Mouse (Mus musculus): Measurements from ENCODE around the gene Slc25a31.

Gene Slc25a31

GRCm38 (mm10) chr3:40708655-40709054 lies at the start of gene Slc25a31:
Gene Slc25a31 (plus strand): TSS chr3:40708855.
- no peak for DNase-seq (ENCODE audit: low spot score)

GRCm38 (mm10) chr3:40660231-40660630 lies 48.4 kb upstream of the Slc25a31 start:
- DNase-seq (ENCODE audit: low spot score), result no peak

- DNase-seq (ENCODE audit: low spot score), result no peak
Measured at GRCm38 (mm10) chr3:40666109-40666508, 42.5 kb upstream of the Slc25a31 start.

GRCm38 (mm10) chr3:40666861-40667719 lies 41.6 kb upstream of the Slc25a31 start:
- no peak for DNase-seq (ENCODE audit: low spot score)

- no peak for DNase-seq (ENCODE audit: low spot score)
Measured at GRCm38 (mm10) chr3:40668889-40669288, 39.8 kb upstream of the Slc25a31 start.

- no peak for DNase-seq (ENCODE audit: low spot score)
Measured at GRCm38 (mm10) chr3:40669395-40669794, 39.3 kb upstream of the Slc25a31 start.

DNA sequence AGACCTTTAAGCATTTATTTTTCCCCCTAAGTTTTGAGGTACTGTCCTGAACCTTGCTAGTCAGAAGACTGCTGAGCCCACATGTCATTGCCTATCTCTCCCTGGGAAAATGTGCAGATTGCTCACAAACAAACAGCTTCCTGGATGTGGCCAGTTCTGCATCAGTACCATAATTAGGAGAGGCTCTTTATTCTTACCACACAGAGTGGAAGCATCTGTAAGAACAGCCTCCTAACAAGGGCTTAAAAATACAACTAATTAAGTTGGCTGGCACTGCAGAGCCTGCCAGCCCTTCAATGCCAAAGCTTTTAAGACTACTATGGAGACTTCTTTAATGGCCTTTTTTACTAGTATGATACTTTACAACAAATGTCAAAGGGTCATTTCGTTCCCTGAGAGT lies 35.1 kb upstream of the Slc25a31 start:
- no peak for DNase-seq (ENCODE audit: low spot score)

DNA sequence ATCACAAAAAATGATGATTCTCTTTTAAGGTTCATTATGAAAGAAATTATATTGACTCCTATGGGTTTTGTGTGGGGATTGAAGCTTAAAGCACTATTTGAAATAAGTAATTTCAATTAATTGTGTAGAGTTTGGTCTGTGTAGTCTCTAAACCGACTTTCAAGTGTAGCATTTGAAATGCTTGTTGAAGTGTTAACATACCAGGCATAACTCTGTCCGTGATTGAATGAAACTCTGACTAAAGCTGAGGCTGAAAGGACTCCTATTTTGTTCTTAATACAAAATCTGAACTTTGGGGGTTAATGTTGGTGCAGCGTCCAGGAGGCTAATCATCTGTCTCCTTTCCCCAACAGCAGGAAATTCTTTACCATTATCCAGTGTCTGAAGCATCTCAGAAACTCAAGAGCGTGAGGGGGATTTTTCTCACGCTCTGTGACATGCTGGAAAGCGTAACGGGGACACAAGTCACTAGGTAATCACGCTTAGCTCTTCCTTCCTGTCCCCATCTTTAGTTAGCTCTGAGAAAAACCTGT lies 33.7 kb upstream of the Slc25a31 start:
- DNase-seq (ENCODE audit: low spot score), result no peak

DNA sequence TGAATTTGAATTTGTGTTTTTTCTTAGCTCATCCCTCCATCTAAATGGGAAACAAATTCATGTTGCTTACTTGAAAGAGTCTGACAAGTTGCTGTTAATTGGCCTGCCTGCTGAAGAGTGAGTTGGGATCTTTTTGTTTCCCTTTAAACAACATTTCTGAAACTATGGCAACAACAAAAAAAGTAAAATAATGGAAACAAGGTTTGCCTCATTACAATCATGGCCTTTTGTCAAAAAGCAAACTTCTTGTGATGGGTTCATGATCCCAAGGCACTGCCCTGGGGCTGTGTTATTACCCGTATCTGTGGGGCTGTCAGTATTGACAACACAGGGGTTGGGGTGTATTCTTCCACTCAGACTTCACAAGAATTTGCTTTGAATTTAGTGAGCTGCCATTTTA lies 29.8 kb upstream of the Slc25a31 start:
- DNase-seq (ENCODE audit: low spot score), result no peak

DNA sequence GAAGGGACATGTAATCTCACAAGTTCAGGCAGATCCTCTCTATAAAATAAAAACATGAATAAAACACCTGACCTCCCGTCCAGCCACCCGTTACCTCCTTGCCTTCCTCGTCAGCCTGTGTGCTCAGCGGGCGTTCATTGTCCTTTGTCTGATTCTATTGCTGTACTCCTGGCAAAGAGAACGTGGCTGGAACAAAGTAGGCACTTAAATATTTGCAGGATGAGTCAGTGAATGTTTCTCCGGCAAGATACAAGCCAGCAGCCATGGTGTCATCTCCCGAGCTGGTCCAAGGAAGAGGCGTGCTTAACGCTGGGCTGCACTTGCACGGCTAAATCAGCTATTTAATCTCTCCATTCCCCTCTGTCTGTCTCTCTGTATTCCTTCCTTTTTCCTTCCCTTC lies 26.3 kb upstream of the Slc25a31 start:
- DNase-seq (ENCODE audit: low spot score), result no peak

GRCm38 (mm10) chr3:40683171-40683570 lies 25.5 kb upstream of the Slc25a31 start:
- DNase-seq (ENCODE audit: low spot score), result no peak

- no peak for DNase-seq (ENCODE audit: low spot score)
Measured at GRCm38 (mm10) chr3:40685855-40686515, 22.7 kb upstream of the Slc25a31 start.

- DNase-seq (ENCODE audit: low spot score), result no peak
Measured at GRCm38 (mm10) chr3:40686836-40687235, 21.8 kb upstream of the Slc25a31 start.

- no peak for DNase-seq (ENCODE audit: low spot score)
Measured at GRCm38 (mm10) chr3:40687588-40687987, 21.1 kb upstream of the Slc25a31 start.

DNA sequence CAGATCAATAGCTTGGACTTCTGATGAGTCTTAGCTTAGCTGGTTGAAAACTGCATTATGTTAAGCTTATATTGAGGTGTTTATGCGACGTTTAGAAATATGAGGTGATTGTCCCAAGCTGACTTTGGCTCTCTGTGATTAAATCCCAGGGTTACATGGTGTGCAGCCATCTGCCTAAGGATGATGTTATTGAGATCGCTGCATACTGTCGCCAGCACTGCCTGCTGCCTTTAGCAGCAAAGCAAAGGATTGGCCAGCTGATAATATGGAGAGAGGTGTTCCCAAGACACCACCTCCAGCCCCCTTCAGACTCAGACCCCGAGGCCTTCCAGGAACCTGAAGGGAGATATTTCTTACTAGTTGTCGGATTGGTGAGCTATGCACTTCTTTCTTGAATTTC lies 17.1 kb upstream of the Slc25a31 start:
- DNase-seq (ENCODE audit: low spot score), result no peak

- no peak for DNase-seq (ENCODE audit: low spot score)
Measured at GRCm38 (mm10) chr3:40693435-40693834, 15.2 kb upstream of the Slc25a31 start.

- no peak for DNase-seq (ENCODE audit: low spot score)
Measured at GRCm38 (mm10) chr3:40693960-40694359, 14.7 kb upstream of the Slc25a31 start.

- DNase-seq (ENCODE audit: low spot score), result no peak
Measured at GRCm38 (mm10) chr3:40694438-40694837, 14.2 kb upstream of the Slc25a31 start.

DNA sequence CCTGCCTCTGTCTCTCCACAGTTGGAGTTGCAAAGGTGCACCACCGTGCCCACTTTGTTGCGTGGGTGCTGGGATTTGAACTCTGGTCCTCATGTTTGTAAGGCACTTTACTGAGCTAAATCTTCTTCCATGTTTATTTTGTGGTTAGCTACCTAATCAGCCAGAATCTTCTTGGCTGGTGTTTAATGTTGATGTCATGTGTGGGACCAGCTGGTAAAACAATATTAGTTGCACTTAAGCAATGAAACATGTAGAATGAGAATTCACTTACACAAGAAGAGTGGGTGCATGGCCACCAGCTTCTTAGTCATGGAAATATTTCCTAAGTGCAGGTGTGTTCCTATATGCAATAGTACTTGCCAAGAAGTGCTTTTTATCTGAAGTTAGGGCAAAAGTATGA lies 13.5 kb upstream of the Slc25a31 start:
- DNase-seq (ENCODE audit: low spot score), result no peak

DNA sequence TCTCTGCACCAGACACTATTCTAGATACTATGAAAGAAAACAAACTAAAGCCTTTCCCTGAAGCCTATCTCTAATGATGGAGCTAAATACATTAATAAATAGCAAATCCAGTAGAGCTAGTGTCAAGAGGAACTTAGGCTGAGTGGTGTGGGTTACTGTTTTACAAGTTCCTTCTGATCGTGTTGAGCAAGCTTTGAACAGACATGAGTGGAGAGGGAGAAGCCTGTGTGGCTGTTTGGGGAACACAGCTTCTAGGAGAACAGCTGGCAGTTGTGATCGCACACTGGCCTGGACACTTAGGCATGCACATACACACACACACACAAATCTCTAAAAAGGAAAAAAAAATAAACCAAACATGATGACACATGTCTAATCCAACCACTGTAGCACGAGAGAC lies 9.8 kb upstream of the Slc25a31 start:
- DNase-seq (ENCODE audit: low spot score), result no peak

DNA sequence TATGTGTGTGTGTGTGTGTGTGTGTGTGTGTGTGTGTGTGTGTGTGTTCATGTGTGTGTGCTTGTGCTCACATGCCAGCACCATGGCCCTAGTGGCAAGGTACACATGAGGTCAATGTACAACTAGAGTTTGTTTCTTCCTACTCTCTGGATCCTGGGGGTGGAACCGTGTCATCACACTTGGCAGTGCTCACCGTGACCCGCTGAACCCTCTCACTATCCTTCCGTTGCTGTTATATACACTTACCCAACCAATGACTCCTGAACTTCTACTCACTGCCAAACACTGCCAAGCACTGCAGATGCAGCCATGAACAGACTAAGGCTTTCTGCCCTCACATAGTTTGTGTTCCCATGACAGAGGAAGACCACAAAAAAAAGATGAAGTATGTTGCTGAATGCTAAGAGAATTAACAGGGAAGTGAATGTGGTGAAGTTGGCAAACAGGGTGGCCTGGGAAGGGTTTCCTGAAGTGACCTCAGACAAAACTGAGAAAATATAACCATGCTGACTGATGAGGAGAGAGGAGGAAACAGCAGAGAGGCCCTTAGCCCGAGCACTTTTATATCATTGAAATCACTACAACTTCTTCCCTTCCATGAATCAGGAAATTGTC lies 3.7 kb upstream of the Slc25a31 start:
- no peak for DNase-seq (ENCODE audit: low spot score)

DNA sequence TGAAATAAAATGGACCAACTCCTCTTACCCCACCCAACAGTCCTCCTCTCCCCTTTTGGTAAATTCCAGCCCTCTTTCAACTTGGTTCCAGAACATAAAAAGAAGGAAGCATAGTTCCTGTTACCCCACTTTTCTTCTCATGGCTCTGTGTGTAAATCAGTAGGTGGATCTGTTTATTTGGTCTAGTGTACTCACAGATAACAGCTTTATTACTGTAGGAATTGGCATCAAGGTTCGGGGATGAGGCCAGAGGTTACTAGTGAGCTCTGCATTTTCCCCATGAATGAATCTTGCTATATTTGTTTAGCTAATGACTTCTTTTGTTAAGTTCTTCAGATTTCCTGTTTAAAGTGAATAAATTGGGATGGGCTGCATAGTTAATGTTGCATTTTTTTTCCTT lies 7.4 kb downstream of the Slc25a31 start:
- DNase-seq (ENCODE audit: low spot score), result no peak

GRCm38 (mm10) chr3:40719022-40719421 lies 10.4 kb downstream of the Slc25a31 start:
- DNase-seq (ENCODE audit: low spot score), result no peak

All from T-cell, adult 2 months (primary cell).